Mouse (Mus musculus): ENCODE results near the gene Idi2.
"Not testable (repeated sequence)": the region's sequence is repeated elsewhere in the genome, so short reads cannot be mapped to it uniquely, and the experiment has no call there.

The Idi2 gene

DNA sequence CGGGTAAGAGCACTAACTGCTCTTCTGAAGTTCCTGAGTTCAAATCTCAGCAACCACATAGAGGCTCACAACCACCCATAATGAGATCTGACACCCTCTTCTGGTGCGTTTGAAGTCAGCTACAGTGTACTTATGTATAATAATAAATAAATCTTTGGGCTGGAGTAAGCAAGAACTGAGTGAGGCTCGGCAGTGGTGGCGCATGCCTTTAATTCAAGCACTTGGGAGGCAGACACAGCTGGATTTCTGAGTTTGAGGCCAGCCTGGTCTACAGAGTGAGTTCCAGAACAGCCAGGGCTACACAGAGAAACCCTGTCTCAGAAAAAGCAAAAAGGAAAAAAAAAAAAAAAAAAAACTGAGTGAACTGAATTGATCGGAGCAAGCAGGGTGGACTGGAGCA, 44.6 kb downstream of the Idi2 start:
- DNase-seq = not testable (repeated sequence)

DNA sequence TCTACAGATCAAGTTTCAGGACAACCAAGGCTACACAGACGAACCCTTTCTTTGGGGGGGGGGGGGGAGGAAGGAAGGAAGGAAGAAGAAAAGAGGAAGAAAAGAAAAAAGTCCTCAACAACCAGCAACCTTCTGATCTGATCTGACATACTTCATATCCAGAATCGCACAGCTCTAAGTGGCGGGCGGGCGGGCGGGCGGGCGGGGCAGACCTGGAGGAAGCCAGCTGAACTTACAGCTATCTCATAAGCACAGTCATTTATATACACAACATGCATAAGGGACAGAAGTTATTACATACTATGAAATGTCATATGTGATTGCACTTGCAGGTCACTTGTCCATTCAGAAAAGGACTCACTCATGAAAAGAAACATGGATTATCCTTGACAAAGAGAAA, 46.8 kb downstream of the Idi2 start:
- DNase-seq = no peak

DNA sequence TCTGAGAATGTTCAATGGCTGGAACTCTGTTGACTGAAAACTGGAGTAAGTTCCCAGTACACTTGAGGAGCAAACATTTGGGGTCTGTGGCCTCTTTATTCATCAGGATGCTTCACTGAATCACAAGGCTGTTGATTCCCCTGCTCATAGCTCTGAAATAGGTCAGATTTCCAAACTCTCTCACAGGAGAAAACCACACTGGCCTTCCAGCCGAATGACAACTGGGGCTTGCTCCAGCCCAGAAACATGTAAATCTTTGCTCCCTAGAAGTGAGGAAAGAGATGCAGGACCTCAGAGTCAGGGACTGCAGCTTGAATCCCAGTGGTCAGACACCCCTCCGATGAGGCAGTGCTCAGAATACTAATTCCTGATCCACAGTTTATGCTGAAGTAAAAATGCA, 50.6 kb downstream of the Idi2 start:
- no peak for DNase-seq

All from kidney, adult 9 months (tissue).